Mouse (Mus musculus): ENCODE measurements at regions not wholly inside any gene's neighbourhood (a gene's known extent, or its start where the extent isn't known, plus 50 kb on each side); places are given as distances from the start of the nearest gene placed in this dataset.

DNA sequence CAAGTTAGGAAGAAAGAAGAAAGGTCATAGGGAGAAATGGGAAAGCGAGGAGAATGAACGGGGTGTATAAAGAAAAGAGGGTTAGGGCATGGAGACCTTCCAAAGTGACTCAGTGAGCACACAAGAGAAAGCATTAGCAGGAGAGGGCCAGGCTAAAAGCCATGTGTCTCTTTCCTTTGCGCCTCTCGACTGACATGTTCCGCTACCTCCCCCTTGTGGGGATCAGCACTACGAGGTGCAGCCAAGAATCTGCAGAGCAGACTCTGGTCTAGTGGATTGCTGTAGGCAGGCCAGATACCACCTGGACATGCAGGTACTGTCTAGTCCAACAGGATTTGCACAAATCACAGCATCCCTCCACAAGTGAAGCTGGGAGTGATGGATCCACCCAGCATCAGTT lies 54.0 kb downstream of the Kcna5 start:
- H3K9ac ChIP-seq (replicated peaks): no peak overlapping the region
- DNase-seq (ENCODE audit: low read depth in 3 of 3, low spot score in 3 of 3) (no peak), ATAC-seq (ENCODE audit: insufficient read depth) (no peak)
- 55% methylated on average over 6 of the region's 6 CpGs for WGBS (ENCODE audit: insufficient replicate concordance)
- H3K9me3 ChIP-seq (ENCODE audit: control insufficient read depth, low read length): no peaks in the 10 kb centered on the region
- no peak overlapping the region for H3K4me2 ChIP-seq (ENCODE audit: low read depth)
- TF ChIP-seq CTCF (IDR thresholded peaks at IDR 0.05; ENCODE audit: low read depth): peak; percentile 21; the same call in 1 of the 2 replicates
- no peak for TF ChIP-seq EP300 (IDR thresholded peaks at IDR 0.05; ENCODE audit: low read depth)
- no peak overlapping the region for H3K27ac ChIP-seq
- no peaks in the 10 kb centered on the region for H3K4me1 ChIP-seq (replicated peaks; ENCODE audit: control insufficient read depth in 2 of 2, insufficient read depth in 2 of 2, low read length in 1 of 2)
- H3K27me3 ChIP-seq (ENCODE audit: control insufficient read depth, insufficient read depth, low read length): no peaks in the 10 kb centered on the region
- no peak overlapping the region for H3K4me3 ChIP-seq (ENCODE audit: insufficient read depth in 1 of 2, low read depth in 2 of 2, low read length in 2 of 2)
- H3K36me3 ChIP-seq (replicated peaks; ENCODE audit: control insufficient read depth, insufficient read depth, low read depth): no peaks in the 10 kb centered on the region

DNA sequence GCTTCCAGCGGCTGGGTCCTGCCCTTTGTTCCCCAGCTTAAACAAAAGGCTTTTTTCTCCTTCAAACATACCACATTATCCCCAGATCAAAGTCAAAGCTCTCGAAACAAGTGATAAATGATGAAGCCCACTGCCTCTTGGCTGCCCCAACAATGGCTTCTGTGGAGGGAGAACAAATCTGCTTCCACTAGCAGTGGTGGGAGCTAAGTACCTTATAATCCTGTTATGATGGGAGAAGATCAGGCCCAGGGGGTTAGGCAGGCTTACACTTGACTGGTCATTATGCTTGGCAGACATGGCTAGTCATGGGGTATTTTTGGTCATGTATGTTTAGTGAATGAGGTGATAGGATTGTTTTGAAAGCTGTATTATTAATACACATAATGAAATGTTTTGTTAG lies 57.7 kb downstream of the Kcna5 start:
- TF ChIP-seq CTCF (IDR thresholded peaks at IDR 0.05; ENCODE audit: low read depth) (no peak), EP300 (IDR thresholded peaks at IDR 0.05; ENCODE audit: low read depth) (no peak)
- H3K27me3 ChIP-seq (ENCODE audit: control insufficient read depth, insufficient read depth, low read length): no peaks in the 10 kb centered on the region
- no peaks in the 10 kb centered on the region for H3K9me3 ChIP-seq (ENCODE audit: control insufficient read depth, low read length)
- H3K27ac ChIP-seq: no peak overlapping the region
- no peaks in the 10 kb centered on the region for H3K4me1 ChIP-seq (replicated peaks; ENCODE audit: control insufficient read depth in 2 of 2, insufficient read depth in 2 of 2, low read length in 1 of 2)
- no peaks in the 10 kb centered on the region for H3K36me3 ChIP-seq (replicated peaks; ENCODE audit: control insufficient read depth, insufficient read depth, low read depth)
- DNase-seq (ENCODE audit: low read depth in 3 of 3, low spot score in 3 of 3) (no peak), ATAC-seq (ENCODE audit: insufficient read depth) (no peak)
- H3K4me2 ChIP-seq (ENCODE audit: low read depth): no peak overlapping the region
- no peak overlapping the region for H3K9ac ChIP-seq (replicated peaks)
- no peak overlapping the region for H3K4me3 ChIP-seq (ENCODE audit: insufficient read depth in 1 of 2, low read depth in 2 of 2, low read length in 2 of 2)
- WGBS (ENCODE audit: insufficient replicate concordance): 14% methylated on average over 2 of the region's 2 CpGs

DNA sequence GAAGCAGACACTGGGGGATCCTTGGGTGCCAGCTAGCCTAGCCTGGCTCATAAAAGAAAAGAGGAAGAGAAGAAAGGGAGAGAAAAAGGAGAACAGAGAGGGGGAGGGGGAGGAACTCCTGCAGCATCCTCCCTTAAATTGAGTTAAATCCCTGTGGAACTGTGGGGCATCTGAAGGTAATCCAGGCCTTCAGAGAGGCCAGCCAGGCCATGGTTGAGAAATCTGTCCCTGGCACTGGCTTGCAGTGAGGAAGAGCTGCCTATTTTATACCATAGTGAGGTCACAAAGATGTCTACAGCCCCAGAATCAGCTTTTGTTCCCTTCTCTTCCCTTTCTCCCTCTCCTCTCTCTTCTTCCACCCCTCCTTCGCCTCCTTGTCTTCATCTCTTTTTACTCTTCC lies 58.5 kb downstream of the Kcna5 start:
- Histone ChIP-seq H3K4me2 (ENCODE audit: low read depth) (no peak overlapping the region), H3K4me3 (ENCODE audit: insufficient read depth in 1 of 2, low read depth in 2 of 2, low read length in 2 of 2) (no peak overlapping the region), H3K9me3 (ENCODE audit: control insufficient read depth, low read length) (no peaks in the 10 kb centered on the region), H3K36me3 (replicated peaks; ENCODE audit: control insufficient read depth, insufficient read depth, low read depth) (no peaks in the 10 kb centered on the region), H3K27ac (no peak overlapping the region), H3K4me1 (replicated peaks; ENCODE audit: control insufficient read depth in 2 of 2, insufficient read depth in 2 of 2, low read length in 1 of 2) (no peaks in the 10 kb centered on the region), H3K9ac (replicated peaks) (no peak overlapping the region), H3K27me3 (ENCODE audit: control insufficient read depth, insufficient read depth, low read length) (no peaks in the 10 kb centered on the region)
- no peak for DNase-seq (ENCODE audit: low read depth in 3 of 3, low spot score in 3 of 3)
- TF ChIP-seq CTCF (IDR thresholded peaks at IDR 0.05; ENCODE audit: low read depth) (no peak), EP300 (IDR thresholded peaks at IDR 0.05; ENCODE audit: low read depth) (no peak)
- WGBS (ENCODE audit: insufficient replicate concordance): 53% methylated on average over 1 of the region's 1 CpGs
- ATAC-seq (ENCODE audit: insufficient read depth): no peak

DNA sequence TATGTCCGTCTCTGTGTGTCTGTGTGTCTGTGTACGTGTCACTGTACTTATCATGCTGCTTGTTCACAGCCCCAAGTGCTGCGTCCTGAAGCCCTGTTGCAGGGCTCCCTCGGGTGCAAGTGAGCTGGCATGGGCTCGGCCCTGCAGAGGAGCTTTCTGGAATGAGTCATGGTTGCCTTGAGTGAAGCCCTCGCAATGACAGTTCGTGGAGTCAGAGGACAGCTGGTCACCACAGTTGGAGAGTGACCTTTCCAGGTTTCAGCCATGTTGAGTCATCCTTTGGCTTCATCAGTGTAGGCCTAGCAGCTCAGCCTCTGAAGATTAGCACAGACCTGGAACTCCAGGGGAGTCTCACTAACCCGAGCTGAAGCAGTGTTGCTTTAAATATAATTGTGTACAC lies 59.7 kb downstream of the Kcna5 start:
- H3K27ac ChIP-seq: no peak overlapping the region
- DNase-seq (ENCODE audit: low read depth in 3 of 3, low spot score in 3 of 3) (no peak), ATAC-seq (ENCODE audit: insufficient read depth) (no peak)
- WGBS (ENCODE audit: insufficient replicate concordance): 55% methylated on average over 8 of the region's 8 CpGs
- no peaks in the 10 kb centered on the region for H3K9me3 ChIP-seq (ENCODE audit: control insufficient read depth, low read length)
- no peak overlapping the region for H3K9ac ChIP-seq (replicated peaks)
- H3K4me3 ChIP-seq (ENCODE audit: insufficient read depth in 1 of 2, low read depth in 2 of 2, low read length in 2 of 2): no peak overlapping the region
- no peaks in the 10 kb centered on the region for H3K36me3 ChIP-seq (replicated peaks; ENCODE audit: control insufficient read depth, insufficient read depth, low read depth)
- TF ChIP-seq CTCF (IDR thresholded peaks at IDR 0.05; ENCODE audit: low read depth) (no peak), EP300 (IDR thresholded peaks at IDR 0.05; ENCODE audit: low read depth) (no peak)
- H3K27me3 ChIP-seq (ENCODE audit: control insufficient read depth, insufficient read depth, low read length): no peaks in the 10 kb centered on the region
- H3K4me1 ChIP-seq (replicated peaks; ENCODE audit: control insufficient read depth in 2 of 2, insufficient read depth in 2 of 2, low read length in 1 of 2): no peaks in the 10 kb centered on the region
- H3K4me2 ChIP-seq (ENCODE audit: low read depth): no peak overlapping the region

DNA sequence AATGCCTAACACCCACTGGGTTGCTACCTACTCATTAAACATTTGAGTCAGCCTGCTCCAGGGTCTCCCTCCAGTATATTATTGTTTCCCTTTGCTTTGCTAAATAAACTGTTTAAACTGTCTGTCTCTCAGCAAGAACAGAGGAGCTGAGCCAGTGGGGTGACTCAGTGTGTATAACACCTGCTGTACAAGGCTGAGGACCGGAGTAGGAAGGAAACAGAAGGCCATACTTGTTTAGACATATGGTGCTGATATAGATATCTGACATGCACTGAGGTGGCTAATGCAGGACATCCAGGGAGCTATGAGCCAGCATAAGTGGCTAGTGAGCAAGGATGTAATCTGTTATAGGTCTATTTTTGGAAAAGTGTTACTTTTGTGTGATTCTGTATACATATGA lies 81.5 kb downstream of the Kcna5 start:
- H3K4me3 ChIP-seq (ENCODE audit: insufficient read depth in 1 of 2, low read depth in 2 of 2, low read length in 2 of 2): no peak overlapping the region
- H3K27ac ChIP-seq: no peak overlapping the region
- WGBS (ENCODE audit: insufficient replicate concordance): 44% methylated on average over 1 of the region's 1 CpGs
- H3K9ac ChIP-seq (replicated peaks): no peak overlapping the region
- ATAC-seq (ENCODE audit: insufficient read depth) (no peak), DNase-seq (ENCODE audit: low read depth in 3 of 3, low spot score in 3 of 3) (no peak)
- no peaks in the 10 kb centered on the region for H3K4me1 ChIP-seq (replicated peaks; ENCODE audit: control insufficient read depth in 2 of 2, insufficient read depth in 2 of 2, low read length in 1 of 2)
- no peaks in the 10 kb centered on the region for H3K36me3 ChIP-seq (replicated peaks; ENCODE audit: control insufficient read depth, insufficient read depth, low read depth)
- no peak overlapping the region for H3K4me2 ChIP-seq (ENCODE audit: low read depth)
- H3K9me3 ChIP-seq (ENCODE audit: control insufficient read depth, low read length): no peaks in the 10 kb centered on the region
- no peaks in the 10 kb centered on the region for H3K27me3 ChIP-seq (ENCODE audit: control insufficient read depth, insufficient read depth, low read length)
- TF ChIP-seq CTCF (IDR thresholded peaks at IDR 0.05; ENCODE audit: low read depth): no peak

DNA sequence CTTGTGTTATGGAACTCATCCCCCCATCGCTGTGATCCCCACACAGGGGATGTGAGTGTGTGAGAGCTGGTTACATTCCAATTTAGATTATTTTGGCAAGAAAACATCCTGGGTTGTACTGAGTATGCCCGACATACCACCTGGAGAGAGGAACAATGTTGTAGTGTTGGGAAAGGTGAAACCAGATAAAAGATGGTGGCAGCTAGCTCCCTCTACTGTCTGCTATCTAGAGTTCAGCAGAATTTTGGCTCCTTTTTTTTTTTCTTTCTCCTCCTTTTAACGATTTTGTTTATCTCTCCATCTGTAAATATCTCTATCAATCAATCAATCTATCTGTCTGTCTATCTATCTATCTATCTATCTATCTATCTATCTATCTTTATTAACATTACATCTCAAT lies 89.7 kb downstream of the Kcna5 start:
- Histone ChIP-seq H3K4me1 (replicated peaks; ENCODE audit: control insufficient read depth in 2 of 2, insufficient read depth in 2 of 2, low read length in 1 of 2) (no peaks in the 10 kb centered on the region), H3K27me3 (ENCODE audit: control insufficient read depth, insufficient read depth, low read length) (no peaks in the 10 kb centered on the region), H3K4me3 (ENCODE audit: insufficient read depth in 1 of 2, low read depth in 2 of 2, low read length in 2 of 2) (no peak overlapping the region), H3K36me3 (replicated peaks; ENCODE audit: control insufficient read depth, insufficient read depth, low read depth) (no peaks in the 10 kb centered on the region), H3K9me3 (ENCODE audit: control insufficient read depth, low read length) (no peaks in the 10 kb centered on the region), H3K4me2 (ENCODE audit: low read depth) (no peak overlapping the region), H3K9ac (replicated peaks) (no peak overlapping the region), H3K27ac (no peak overlapping the region)
- TF ChIP-seq EP300 (IDR thresholded peaks at IDR 0.05; ENCODE audit: low read depth) (no peak), CTCF (IDR thresholded peaks at IDR 0.05; ENCODE audit: low read depth) (no peak)
- 21% methylated on average over 3 of the region's 3 CpGs for WGBS (ENCODE audit: insufficient replicate concordance)
- no peak for DNase-seq (ENCODE audit: low read depth in 3 of 3, low spot score in 3 of 3)
- ATAC-seq (ENCODE audit: insufficient read depth): no peak

Measured in liver, embryonic 14.5 days (tissue).